Mouse (Mus musculus): ENCODE measurements around the gene St6galnac3.

GRCm38 (mm10) chr3:153272241-153272640 is 452.7 kb downstream of the St6galnac3 start:
- TF ChIP-seq CTCF (IDR thresholded peaks at IDR 0.05) (no peak), EP300 (IDR thresholded peaks at IDR 0.05; ENCODE audit: insufficient read depth, low read depth, low read length) (no peak), POLR2A (IDR thresholded peaks at IDR 0.05; ENCODE audit: insufficient read depth, low read depth, low read length) (no peak)
